Mouse (Mus musculus) limb, embryonic 13.5 days (tissue): Measurements from ENCODE around the gene Dynlt1c. TPM values are rescaled to one million over a fixed set of nuclear protein-coding genes. Genes with fewer than 3 reads are reported as not detected.
"Not testable (repeated sequence)": the region's sequence is repeated elsewhere in the genome, so short reads cannot be mapped to it uniquely, and the experiment has no call there.

Source experiments
- ATAC-seq: fragments of 200-750 bp; cut with Nextera tagmentation; 2 replicates; pipeline ENCODE4 v1.8.0; 2017; ENCODE audit warnings: low read depth, moderate number of reproducible peaks, moderate TSS enrichment; ENCODE audit not compliant: low FRiP score
- H3K27ac ChIP-seq: fragments of 300-500 bp; sonication (generic); 2 replicates; pipeline ENCODE4 v1.5.1; 2015; ENCODE audit warnings: inconsistent platforms, mild to moderate bottlenecking, moderate library complexity
- H3K27me3 ChIP-seq: fragments of 300-500 bp; sonication (generic); 2 replicates; pipeline ENCODE4 v1.6.1; 2015; ENCODE audit warnings: mild to moderate bottlenecking, inconsistent platforms
- H3K36me3 ChIP-seq: fragments of 300-500 bp; sonication (generic); 2 replicates; pipeline ENCODE4 v1.6.1; 2015; ENCODE audit warnings: inconsistent platforms, mild to moderate bottlenecking, moderate library complexity
- H3K4me1 ChIP-seq: fragments of 300-500 bp; sonication (generic); 2 replicates; pipeline ENCODE4 v1.6.1; 2015; ENCODE audit warnings: inconsistent platforms
- H3K4me2 ChIP-seq: fragments of 300-500 bp; sonication (generic); replicated peaks from 2 replicates; pipeline ENCODE4 v1.6.1; 2015; ENCODE audit warnings: inconsistent platforms, mild to moderate bottlenecking, moderate library complexity
- H3K4me3 ChIP-seq: fragments of 300-500 bp; sonication (generic); 2 replicates; pipeline ENCODE4 v1.5.1; 2015; ENCODE audit warnings: moderate library complexity, mild to moderate bottlenecking, inconsistent platforms
- H3K9ac ChIP-seq: fragments of 300-500 bp; sonication (generic); 2 replicates; pipeline ENCODE4 v1.6.1; 2015; ENCODE audit warnings: mild to moderate bottlenecking, inconsistent platforms
- H3K9me3 ChIP-seq: fragments of 300-500 bp; sonication (generic); 2 replicates; pipeline ENCODE4 v1.6.1; 2016; ENCODE audit warnings: inconsistent platforms
- WGBS: fragments of 180-500 bp; shearing (Covaris S2); methylation state at CpG from one replicate; pipeline ENCODE4 v1.1.7; 2015; 5-methylcytosine and 5-hydroxymethylcytosine counted together
- polyA plus RNA-seq: library from polyadenylated mRNA; unstranded; fragments of >200 nt; fragmentation: Nextera tagmentation; extraction: Ambion mirVana; gene quantifications from 2 replicates; pipeline ENCODE4 v1.2.1, GENCODE M21; 2015

Gene Dynlt1c
- polyA plus RNA-seq, 1 experiment from 2014 or later = 62.3 TPM

DNA sequence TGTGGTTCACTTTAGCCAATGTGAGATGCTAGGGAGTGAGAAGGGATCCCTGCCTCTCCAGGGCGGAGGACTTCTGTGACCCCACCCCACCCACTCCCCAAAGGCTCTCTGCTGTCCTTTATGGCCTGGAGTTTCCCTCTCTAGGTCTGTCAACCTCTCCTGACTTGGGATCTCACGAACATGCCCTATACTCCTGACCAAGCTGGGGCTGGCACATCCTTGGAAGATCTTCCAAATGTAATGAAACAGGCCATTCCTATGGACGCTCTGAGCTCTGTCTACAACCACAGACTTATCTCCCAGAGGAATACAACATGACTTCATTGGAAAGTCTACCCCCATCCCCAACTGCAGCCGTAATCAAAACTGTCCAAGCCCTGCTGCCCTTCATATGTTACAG lies 43.2 kb downstream of the Dynlt1c start:
- 86% methylated on average over 4 of the region's 4 CpGs for whole genome bisulfite sequencing
- H3K4me1 ChIP-seq, H3K27me3 ChIP-seq, H3K9me3 ChIP-seq, ATAC-seq, H3K36me3 ChIP-seq, H3K4me3 ChIP-seq, H3K27ac ChIP-seq, H3K9ac ChIP-seq, H3K4me2 ChIP-seq: not testable (repeated sequence)

DNA sequence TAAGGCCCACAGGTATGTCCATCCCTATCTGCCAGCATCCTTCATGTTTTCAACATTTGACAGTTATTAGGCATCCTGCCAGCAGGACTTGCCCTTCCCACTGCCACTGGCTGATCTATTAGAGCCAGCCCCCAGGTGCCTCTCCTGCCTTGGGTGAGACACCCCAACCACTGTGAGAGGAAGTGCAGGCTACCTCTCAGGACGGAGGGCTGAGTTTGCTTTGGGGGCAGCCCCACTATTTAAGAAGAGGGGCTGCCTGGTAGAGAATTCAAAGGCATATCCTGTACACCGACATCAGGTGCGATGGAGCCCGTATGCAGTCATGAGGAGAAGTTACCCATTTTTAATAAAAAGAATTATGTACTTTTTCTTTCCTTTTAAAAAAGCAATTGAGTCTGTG lies 44.2 kb downstream of the Dynlt1c start:
- H3K9me3 ChIP-seq, H3K9ac ChIP-seq, H3K27ac ChIP-seq, H3K27me3 ChIP-seq, H3K4me1 ChIP-seq, H3K4me2 ChIP-seq, ATAC-seq, H3K4me3 ChIP-seq, H3K36me3 ChIP-seq: not testable (repeated sequence)
- 93% methylated on average over 4 of the region's 4 CpGs for WGBS

DNA sequence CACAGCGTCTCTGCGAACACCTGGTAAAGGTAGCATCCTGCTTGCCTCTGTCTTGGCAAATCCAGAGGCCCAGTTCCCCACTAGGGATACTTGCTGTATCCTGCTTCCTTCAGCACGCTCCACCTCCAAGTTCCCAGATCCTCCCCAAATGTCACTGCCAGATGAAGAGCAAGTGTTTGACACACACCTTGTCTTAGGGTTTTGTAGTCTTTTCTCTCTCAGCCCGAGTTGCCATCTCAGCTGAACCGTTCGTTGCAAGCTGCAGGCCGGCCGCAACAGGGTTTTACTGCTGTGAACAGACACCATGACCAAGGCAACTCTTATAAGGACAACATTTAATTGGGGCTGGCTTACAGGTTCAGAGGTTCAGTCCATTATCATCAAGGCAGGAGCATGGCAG lies 45.4 kb downstream of the Dynlt1c start:
- not testable (repeated sequence) for H3K27me3 ChIP-seq, H3K27ac ChIP-seq, H3K9me3 ChIP-seq, H3K9ac ChIP-seq, H3K4me3 ChIP-seq, H3K36me3 ChIP-seq, H3K4me2 ChIP-seq, H3K4me1 ChIP-seq, ATAC-seq
- 97% methylated on average over 8 of the region's 8 CpGs for WGBS

DNA sequence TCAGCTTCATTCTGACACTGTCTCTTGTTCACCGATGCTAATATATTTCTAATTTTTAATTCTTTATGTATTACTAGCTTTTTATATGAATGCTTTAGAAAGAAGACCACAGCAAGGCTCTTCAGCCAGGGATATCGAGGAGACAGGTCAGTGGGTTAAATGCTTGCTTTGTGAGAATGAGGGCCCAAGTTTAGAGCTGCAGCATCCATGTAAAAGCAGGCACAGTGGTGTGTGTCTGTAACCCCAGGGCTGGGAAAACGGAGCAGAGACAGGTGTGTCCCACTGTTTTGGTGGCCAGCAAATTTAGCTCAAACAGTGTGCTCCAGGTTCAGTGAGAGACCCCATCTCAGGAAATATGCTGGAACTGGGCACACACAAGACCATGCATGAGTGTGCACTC lies 46.0 kb downstream of the Dynlt1c start:
- ATAC-seq, H3K27me3 ChIP-seq, H3K27ac ChIP-seq, H3K36me3 ChIP-seq, H3K4me2 ChIP-seq, H3K4me3 ChIP-seq, H3K9ac ChIP-seq, H3K4me1 ChIP-seq, H3K9me3 ChIP-seq: not testable (repeated sequence)
- WGBS = 95% methylated on average over 3 of the region's 3 CpGs

DNA sequence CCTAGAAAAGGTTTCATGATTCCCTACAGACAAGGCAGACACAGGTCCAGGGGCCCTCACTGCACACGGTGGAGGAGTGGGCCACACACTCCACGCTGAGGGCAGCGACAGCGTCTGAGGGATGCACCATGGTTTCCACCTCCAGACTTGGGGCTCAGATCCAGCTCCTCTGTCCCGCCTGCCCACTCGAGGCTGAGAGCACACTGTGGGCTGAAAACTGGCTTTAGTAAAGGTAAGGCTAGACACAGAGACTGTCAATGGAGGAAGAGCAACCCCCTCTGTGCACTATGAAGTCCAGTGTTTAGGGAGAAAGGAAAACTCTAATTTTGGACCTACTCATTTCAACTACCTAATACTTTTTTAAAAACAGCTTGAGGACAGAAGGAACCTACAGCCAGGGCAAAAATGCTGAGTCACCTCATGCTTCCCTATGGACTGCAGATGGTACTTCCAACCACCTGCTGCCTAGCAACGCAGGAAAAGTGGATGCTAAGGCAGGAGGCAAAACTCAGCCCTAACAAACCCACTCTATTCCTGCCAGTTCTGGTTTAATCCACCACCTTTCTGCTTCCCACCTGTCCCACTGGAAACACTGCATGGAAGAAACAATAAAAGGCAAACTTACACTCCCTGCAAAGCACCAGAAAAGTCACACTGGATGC lies 49.6 kb downstream of the Dynlt1c start:
- not testable (repeated sequence) for H3K4me3 ChIP-seq, ATAC-seq

DNA sequence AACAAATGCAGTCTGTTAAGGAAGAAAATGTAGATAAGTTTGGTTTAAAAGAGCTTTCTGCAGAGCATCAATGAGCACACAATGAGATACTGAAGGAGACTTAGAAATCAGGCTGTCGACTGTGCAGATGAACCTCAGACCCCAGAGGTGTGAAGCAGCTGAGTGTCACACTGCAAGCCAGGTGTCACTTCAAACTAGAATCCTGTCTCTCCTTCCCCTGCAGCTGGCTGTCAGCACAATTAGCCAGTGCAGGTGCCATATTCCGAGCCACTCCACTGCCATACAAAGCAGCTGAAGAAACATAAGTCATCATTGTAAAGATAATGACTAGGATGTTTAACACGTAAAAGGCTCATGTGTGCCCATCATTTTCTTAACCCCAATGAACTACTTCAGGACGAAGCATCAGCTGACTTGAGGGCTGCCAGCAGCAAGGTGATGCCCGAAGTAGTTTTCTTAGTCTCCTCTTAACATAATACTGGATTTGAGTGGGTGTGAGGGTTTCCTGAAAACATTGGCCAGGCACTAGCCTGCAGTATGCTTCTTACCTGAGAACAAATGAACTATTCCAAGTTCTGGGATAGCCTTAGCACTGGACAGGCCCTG lies 52.0 kb downstream of the Dynlt1c start:
- not testable (repeated sequence) for H3K4me2 ChIP-seq, H3K27me3 ChIP-seq, H3K27ac ChIP-seq, ATAC-seq, H3K9ac ChIP-seq, H3K4me3 ChIP-seq, H3K9me3 ChIP-seq, H3K36me3 ChIP-seq, H3K4me1 ChIP-seq
- WGBS = 82% methylated on average over 5 of the region's 5 CpGs

More for the DNA sequence above, 49.6 kb downstream of the Dynlt1c start:
- not testable (repeated sequence) for H3K4me1 ChIP-seq, H3K9me3 ChIP-seq, H3K36me3 ChIP-seq, H3K27me3 ChIP-seq, H3K27ac ChIP-seq, H3K4me2 ChIP-seq, H3K9ac ChIP-seq
- WGBS = 83% methylated on average over 3 of the region's 7 CpGs

DNA sequence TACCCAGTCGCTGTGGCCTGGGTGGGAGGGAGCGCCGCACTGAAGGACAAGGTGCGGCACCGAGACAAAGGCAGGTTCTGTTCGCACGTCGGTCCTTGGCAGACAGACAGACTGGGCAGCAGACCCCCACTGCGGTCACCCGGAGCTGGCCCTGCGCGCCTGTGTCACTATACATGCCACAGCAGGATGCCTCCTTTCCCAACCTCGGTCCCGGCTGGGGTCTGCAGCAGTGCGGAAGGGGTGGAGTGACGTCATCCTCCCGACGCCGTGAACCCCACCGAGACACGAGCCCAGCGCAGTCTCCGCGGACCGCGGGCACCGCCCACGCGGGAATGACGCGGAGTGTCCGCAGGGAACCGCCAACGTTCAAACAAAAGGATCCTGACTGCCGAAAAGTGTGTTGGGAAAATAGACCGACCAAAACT lies 53.6 kb downstream of the Dynlt1c start:
- peak overlapping the region; percentile 67 for H3K9ac ChIP-seq
- H3K27ac ChIP-seq = peak overlapping the region; percentile 81
- peak overlapping the region; percentile 56 for H3K4me2 ChIP-seq
- under 1% methylated on average over 36 of the region's 36 CpGs for WGBS
- ATAC-seq = peak; percentile 87
- not testable (repeated sequence) for H3K27me3 ChIP-seq, H3K9me3 ChIP-seq, H3K4me1 ChIP-seq, H3K36me3 ChIP-seq
- peak overlapping the region; percentile 53 for H3K4me3 ChIP-seq

DNA sequence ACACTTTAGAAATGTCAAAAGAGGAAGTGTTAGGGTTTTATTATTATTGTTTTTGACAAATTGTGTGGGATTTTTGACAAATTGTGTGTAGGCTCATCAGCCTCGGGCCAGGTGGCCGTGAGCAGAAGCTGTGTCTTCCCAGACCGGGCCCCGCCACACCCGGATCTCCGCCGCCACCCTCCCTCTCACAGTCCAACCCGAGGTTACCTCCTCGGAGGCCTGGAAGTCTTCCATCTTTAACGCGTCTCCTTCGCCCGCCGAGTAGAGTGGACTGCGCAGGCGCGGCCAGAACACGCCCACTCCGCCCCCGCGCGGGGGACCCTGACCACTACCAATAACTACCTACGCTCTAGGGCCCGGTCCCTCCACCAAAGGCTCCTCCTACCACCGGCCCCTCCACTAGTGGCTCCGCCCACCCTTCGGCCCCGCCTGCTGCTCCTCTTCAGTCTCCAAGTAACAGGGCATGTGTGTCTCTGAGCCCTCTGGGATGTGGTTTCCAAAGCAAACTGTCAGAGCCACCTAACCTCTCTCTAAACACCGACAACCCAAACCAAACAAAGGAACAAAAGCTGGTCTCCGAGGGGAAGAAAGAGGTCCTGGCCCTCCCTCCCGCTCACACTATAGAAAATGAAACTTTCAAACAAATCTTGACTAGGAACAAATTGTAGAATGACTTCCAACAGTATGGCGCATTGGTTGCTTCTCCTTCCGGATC lies 54.3 kb downstream of the Dynlt1c start, which contains the start of gene Dynlt1f:
TSS of gene Dynlt1f (minus strand) at position 334 of the 715 bp plus-strand sequence.
- Histone ChIP-seq H3K4me3 (peak within 1 kb of the TSS; percentile 53), H3K9ac (peak within 1 kb of the TSS; percentile 67), H3K27ac (peak within 1 kb of the TSS; percentile 81), H3K4me2 (peak within 1 kb of the TSS; percentile 56)
- H3K4me1 ChIP-seq, H3K36me3 ChIP-seq, H3K9me3 ChIP-seq, H3K27me3 ChIP-seq: not testable (repeated sequence)
- WGBS = 8% methylated on average over 19 of the region's 33 CpGs
- ATAC-seq = peak; percentile 94

DNA sequence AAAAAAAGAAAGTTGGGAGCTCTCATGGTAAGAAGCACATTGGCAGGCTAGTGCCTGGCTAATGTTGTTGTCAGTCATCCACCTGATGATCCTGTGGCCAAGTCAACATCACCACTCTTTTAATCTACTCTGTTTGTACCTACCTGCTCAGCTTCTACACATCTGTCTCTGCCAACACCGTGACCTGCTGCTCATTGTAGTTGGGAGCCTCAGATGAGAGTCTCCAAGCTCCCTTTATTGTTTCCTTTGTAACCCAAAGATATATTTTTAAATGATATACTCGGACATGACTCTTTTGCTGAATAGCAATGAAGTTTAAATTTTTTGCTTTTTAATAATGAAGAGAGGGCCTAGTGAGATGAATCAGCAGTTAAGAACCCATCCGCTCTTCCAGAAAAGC lies 55.0 kb downstream of the Dynlt1c start:
- H3K4me3 ChIP-seq, H3K9ac ChIP-seq, H3K4me2 ChIP-seq, H3K27ac ChIP-seq, H3K36me3 ChIP-seq, H3K4me1 ChIP-seq, H3K27me3 ChIP-seq, H3K9me3 ChIP-seq, ATAC-seq: not testable (repeated sequence)
- 100% methylated on average over 1 of the region's 3 CpGs for WGBS

DNA sequence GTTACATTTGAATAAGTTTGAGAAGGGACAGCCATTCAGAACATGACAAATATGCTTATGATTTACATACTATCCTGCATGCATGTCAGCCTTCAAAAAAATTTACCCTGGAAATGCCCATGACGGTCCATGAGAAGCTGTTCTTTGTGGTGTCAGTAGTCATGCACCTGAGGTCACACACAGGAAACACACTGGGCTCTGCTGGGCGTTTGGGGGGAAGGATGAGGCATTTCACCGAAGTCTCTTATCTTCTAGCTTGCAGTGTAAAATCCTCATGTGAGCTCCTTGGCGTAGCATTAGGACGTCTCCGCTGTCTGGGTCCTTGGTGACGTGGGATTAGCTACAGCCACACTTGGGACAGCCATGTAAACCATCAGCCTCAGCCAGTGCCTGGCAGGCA lies 57.3 kb downstream of the Dynlt1c start, which contains the start of gene Sytl3:
TSS of gene Sytl3 (plus strand) at position 293 of the 400 bp plus-strand sequence.
- H3K27me3 ChIP-seq, H3K4me1 ChIP-seq, H3K36me3 ChIP-seq, ATAC-seq, H3K9ac ChIP-seq, H3K4me3 ChIP-seq, H3K9me3 ChIP-seq, H3K27ac ChIP-seq, H3K4me2 ChIP-seq: not testable (repeated sequence)
- WGBS = 85% methylated on average over 6 of the region's 7 CpGs
